Mouse (Mus musculus): ENCODE results near the gene 2700081O15Rik. TPM values are rescaled to one million over a fixed set of nuclear protein-coding genes. Genes with fewer than 3 reads are reported as not detected.

The 2700081O15Rik gene
- total RNA-seq, 1 experiment from 2014 or later = 12.4 TPM

DNA sequence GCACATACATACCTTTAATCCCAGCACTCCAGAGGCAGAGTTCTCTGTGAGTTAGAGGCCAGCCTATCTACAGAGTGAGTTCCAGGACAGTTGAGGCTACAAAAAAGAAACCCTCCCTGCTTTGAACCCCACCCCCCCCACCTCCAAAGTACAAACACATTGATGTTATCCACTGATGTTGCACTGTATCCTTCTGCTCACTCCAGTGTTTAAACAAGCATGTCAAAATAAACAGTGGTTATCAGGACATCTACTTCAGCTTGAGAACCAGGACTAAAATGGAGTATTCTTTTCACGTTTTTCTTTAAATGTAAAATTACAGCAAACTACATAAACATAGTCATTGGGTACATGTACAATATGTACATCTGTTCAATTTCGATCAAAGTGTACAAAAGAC lies 27.7 kb downstream of the 2700081O15Rik start:
- no peak for ATAC-seq (replicated peaks in 1 of 2; ENCODE audit: insufficient read depth in 1 of 2, low FRiP score in 2 of 2, low TSS enrichment in 1 of 2, low read depth in 1 of 2, poor library complexity in 2 of 2, severe bottlenecking in 2 of 2)

DNA sequence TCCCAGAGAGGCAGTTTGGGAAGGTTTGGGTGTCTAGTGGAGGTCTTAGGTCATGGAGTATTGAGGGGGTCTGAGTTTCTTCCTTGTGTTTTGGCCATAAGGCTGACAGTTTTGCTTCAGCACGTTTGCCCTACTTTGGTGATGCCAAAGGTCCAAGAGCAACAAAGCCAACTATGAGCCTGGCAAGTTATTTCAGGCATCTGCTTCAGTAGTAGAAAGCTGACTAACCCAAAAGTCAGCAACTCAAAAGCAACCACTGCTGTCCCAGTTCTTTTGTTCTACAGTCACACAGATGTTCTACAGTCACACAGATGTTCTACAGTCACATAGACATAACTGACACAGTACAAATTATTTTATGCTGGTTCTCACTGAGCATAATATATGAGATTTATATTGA lies 28.2 kb downstream of the 2700081O15Rik start:
- no peak for ATAC-seq (replicated peaks in 1 of 2; ENCODE audit: insufficient read depth in 1 of 2, low FRiP score in 2 of 2, low TSS enrichment in 1 of 2, low read depth in 1 of 2, poor library complexity in 2 of 2, severe bottlenecking in 2 of 2)

DNA sequence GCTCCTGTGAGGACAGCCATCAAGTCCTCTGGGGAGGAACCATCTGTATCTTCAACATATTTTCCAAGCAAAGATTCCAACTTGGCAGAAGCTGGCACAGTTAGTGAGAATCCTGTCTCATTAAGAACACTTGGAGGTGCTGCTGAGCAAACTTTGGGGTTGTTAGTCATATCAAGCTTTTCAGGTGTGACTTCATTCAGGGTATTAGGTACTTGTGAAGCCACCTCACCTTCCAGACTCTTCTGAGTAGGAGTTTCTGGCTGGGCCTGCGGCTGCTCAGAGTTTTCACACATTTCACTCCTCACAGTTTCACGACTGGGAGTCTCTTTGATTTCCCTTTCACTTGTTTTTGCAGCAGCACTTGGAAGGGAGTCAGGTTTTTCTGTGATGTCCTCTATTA lies 39.4 kb downstream of the 2700081O15Rik start:
- ATAC-seq (replicated peaks in 1 of 2; ENCODE audit: insufficient read depth in 1 of 2, low FRiP score in 2 of 2, low TSS enrichment in 1 of 2, low read depth in 1 of 2, poor library complexity in 2 of 2, severe bottlenecking in 2 of 2) = no peak

DNA sequence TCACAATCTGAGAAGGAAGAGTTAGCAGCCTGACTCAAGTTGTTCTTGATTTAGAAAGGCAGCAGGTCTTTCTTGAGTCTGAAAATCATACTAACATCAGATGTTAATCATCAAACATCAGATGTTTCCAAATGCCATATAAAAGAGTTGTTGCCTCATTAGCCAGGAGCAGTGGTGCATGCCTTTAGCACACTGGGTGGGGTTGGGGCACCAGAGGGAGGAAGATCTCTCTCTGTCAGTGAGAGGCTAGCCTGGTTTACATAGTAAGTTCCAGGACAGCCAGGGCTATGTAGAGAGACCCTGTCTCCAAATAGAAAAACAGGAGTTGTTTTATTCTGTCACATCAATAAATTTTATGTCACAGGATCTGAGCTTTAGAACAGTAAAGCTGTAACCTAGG lies 41.5 kb downstream of the 2700081O15Rik start:
- no peak for ATAC-seq (replicated peaks in 1 of 2; ENCODE audit: insufficient read depth in 1 of 2, low FRiP score in 2 of 2, low TSS enrichment in 1 of 2, low read depth in 1 of 2, poor library complexity in 2 of 2, severe bottlenecking in 2 of 2)

DNA sequence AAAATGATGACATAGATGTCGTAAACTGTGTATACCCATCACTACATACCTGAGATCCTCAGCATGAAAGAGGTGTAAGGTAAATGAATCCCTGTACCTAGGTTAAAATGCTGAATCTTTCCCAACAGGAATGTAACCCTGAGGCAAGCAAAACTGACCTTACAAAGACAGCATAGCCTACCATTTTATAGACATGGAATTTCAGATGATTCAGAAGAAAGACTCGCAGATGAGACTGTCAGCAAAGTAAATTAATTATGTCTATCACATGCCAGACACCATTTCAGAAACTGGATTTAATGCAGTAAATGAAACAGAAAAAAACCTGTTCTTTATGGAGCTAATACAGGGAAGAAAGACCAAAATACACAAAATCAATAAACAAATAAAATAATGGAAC lies 41.9 kb downstream of the 2700081O15Rik start:
- no peak for ATAC-seq (replicated peaks in 1 of 2; ENCODE audit: insufficient read depth in 1 of 2, low FRiP score in 2 of 2, low TSS enrichment in 1 of 2, low read depth in 1 of 2, poor library complexity in 2 of 2, severe bottlenecking in 2 of 2)

DNA sequence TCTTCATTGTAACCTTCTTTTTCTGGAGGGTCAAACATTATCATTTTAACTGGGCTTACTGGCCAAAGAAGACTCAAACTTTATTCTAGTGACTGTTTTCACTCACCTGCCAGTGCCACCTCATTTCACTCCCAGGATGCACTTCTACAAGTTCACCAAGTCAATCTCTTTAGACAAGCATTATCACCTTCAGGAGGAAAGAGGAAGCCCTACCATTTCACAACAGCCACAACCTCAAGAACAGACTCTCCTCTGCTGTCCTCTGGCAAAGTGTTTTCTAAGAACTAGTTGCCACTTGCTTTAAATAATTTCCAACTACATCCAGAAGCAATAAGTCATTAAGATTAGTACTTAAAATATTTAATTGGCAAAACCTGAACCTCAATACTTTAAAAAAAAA lies 50.5 kb downstream of the 2700081O15Rik start:
- no peak for ATAC-seq (replicated peaks in 1 of 2; ENCODE audit: insufficient read depth in 1 of 2, low FRiP score in 2 of 2, low TSS enrichment in 1 of 2, low read depth in 1 of 2, poor library complexity in 2 of 2, severe bottlenecking in 2 of 2)

DNA sequence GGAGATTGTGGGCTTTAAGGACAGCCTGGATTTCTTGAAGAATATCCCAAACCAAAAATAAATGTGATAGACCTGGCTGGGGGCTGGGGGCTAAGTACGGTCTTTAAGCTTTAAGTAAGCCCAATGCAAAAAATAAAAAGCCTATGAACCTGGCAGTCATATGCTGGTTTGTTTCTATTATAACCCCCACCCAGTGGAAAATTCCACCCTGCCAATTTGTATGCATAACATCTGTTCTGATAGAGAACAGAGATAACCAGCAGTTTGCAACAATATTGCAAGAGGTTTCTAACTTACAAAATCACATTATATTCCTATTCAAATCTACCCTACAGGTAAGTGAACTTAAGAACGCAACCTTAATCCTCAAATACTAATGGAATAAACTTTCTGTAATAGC lies 53.2 kb downstream of the 2700081O15Rik start:
- ATAC-seq (replicated peaks in 1 of 2; ENCODE audit: insufficient read depth in 1 of 2, low FRiP score in 2 of 2, low TSS enrichment in 1 of 2, low read depth in 1 of 2, poor library complexity in 2 of 2, severe bottlenecking in 2 of 2) = no peak

Other genes with a start within 250 kb of the 2700081O15Rik start
- gene Otub1, start 211.3 kb upstream of the 2700081O15Rik start, total RNA-seq (2017) = 72.4 and 74.3 TPM in 2 replicates
- gene Cox8a, start 200.0 kb upstream of the 2700081O15Rik start, total RNA-seq (2017) = 361 and 451 TPM in 2 replicates
- gene Naa40, start 176.4 kb upstream of the 2700081O15Rik start, total RNA-seq (2017) = 39.5 and 43.1 TPM in 2 replicates
- 19.1 and 20.6 TPM in 2 replicates for gene Rcor2, start 150.3 kb upstream of the 2700081O15Rik start, total RNA-seq (2017)
- gene Mark2, start 75.8 kb upstream of the 2700081O15Rik start, total RNA-seq (2017) = 16.8 and 26.6 TPM in 2 replicates
- 12.7 and 22.3 TPM in 2 replicates for gene Spindoc, start 34.6 kb upstream of the 2700081O15Rik start, total RNA-seq (2017)
- gene Rtn3, start 65.7 kb downstream of the 2700081O15Rik start, total RNA-seq (2017) = 73.0 and 76.2 TPM in 2 replicates
- 83.7 and 88.9 TPM in 2 replicates for gene Atl3, start 76.4 kb downstream of the 2700081O15Rik start, total RNA-seq (2017)
- gene Pla2g16, start 139.8 kb downstream of the 2700081O15Rik start, total RNA-seq (2017) = 41.7 and 50.5 TPM in 2 replicates
- not detected in 2 replicates for gene Lgals12, start 189.6 kb downstream of the 2700081O15Rik start, total RNA-seq (2017)
- not detected in 2 replicates for gene Hrasls5, start 194.9 kb downstream of the 2700081O15Rik start, total RNA-seq (2017)

All from hematopoietic stem cell, adult 5-6 weeks (primary cell).